Mouse (Mus musculus) neural tube, embryonic 15.5 days (tissue): Measurements from ENCODE around the gene Phactr2. TPM values are rescaled to one million over a fixed set of nuclear protein-coding genes. Genes with fewer than 3 reads are reported as not detected.

Experiments used
- ATAC-seq: fragments of 200-750 bp; cut with Nextera tagmentation; 2 replicates; pipeline ENCODE4 v1.8.0; 2017; ENCODE audit warnings: mild to moderate bottlenecking, moderate TSS enrichment, moderate library complexity; ENCODE audit not compliant: low FRiP score
- H3K27ac ChIP-seq: fragments of 300-500 bp; sonication (generic); replicated peaks from 2 replicates; pipeline ENCODE4 v1.5.1; 2015; ENCODE audit warnings: mild to moderate bottlenecking, inconsistent platforms
- H3K27me3 ChIP-seq: fragments of 300-500 bp; sonication (generic); replicated peaks from 2 replicates; pipeline ENCODE4 v1.6.1; 2015; ENCODE audit warnings: inconsistent platforms
- H3K36me3 ChIP-seq: fragments of 300-500 bp; sonication (generic); 2 replicates; pipeline ENCODE4 v1.6.1; 2015; ENCODE audit warnings: inconsistent platforms
- H3K4me1 ChIP-seq: fragments of 300-500 bp; sonication (generic); 2 replicates; pipeline ENCODE4 v1.6.1; 2015; ENCODE audit warnings: inconsistent platforms
- H3K4me2 ChIP-seq: fragments of 300-500 bp; sonication (generic); 2 replicates; pipeline ENCODE4 v1.6.1; 2015; ENCODE audit warnings: inconsistent platforms, mild to moderate bottlenecking, moderate library complexity
- H3K4me3 ChIP-seq: fragments of 300-500 bp; sonication (generic); replicated peaks from 2 replicates; pipeline ENCODE4 v1.5.1; 2015; ENCODE audit warnings: mild to moderate bottlenecking, inconsistent platforms
- H3K9ac ChIP-seq: fragments of 300-500 bp; sonication (generic); replicated peaks from 2 replicates; pipeline ENCODE4 v1.6.1; 2015; ENCODE audit warnings: mild to moderate bottlenecking, inconsistent platforms
- H3K9me3 ChIP-seq: fragments of 300-500 bp; sonication (generic); replicated peaks from 2 replicates; pipeline ENCODE4 v1.6.1; 2016; ENCODE audit warnings: inconsistent platforms
- WGBS: fragments of 180-500 bp; shearing (Covaris S2); methylation state at CpG from one replicate; pipeline ENCODE4 v1.1.7; 2015; ENCODE audit warnings: mixed read lengths; 5-methylcytosine and 5-hydroxymethylcytosine counted together
- polyA plus RNA-seq: library from polyadenylated mRNA; unstranded; fragments of >200 nt; fragmentation: Nextera tagmentation; extraction: Ambion mirVana; gene quantifications from 2 replicates; pipeline ENCODE4 v1.2.1, GENCODE M21; 2015

Gene Phactr2
- polyA plus RNA-seq, 1 experiment from 2014 or later = 8.1 TPM

DNA sequence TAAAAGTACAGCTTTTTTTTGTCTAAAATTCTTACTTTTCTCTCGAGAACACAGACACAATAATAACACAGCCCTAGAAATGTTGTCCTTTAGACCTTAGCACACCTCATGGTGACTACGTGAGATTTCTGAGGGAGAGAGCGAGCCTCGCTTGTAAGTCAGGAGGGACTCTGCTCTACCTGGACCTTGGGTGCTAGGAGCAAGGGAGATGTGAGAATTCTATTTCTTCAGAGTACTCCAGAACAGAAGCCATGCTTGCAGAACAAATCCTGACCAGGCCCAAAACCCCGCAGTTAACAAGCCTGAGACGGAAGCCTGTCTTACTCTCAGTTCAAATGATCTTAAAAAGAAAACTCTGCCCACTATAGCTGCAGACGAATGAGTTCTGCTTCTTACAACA is 243.5 kb downstream of the Phactr2 start:
- Histone ChIP-seq H3K4me2 (no peak overlapping the region), H3K27ac (no peak overlapping the region), H3K9me3 (no peaks in the 10 kb centered on the region), H3K27me3 (no peaks in the 10 kb centered on the region), H3K4me1 (no peaks in the 10 kb centered on the region), H3K9ac (no peak overlapping the region), H3K4me3 (no peak overlapping the region), H3K36me3 (no peaks in the 10 kb centered on the region)
- WGBS = 92% methylated on average over 7 of the region's 7 CpGs
- ATAC-seq = no peak

DNA sequence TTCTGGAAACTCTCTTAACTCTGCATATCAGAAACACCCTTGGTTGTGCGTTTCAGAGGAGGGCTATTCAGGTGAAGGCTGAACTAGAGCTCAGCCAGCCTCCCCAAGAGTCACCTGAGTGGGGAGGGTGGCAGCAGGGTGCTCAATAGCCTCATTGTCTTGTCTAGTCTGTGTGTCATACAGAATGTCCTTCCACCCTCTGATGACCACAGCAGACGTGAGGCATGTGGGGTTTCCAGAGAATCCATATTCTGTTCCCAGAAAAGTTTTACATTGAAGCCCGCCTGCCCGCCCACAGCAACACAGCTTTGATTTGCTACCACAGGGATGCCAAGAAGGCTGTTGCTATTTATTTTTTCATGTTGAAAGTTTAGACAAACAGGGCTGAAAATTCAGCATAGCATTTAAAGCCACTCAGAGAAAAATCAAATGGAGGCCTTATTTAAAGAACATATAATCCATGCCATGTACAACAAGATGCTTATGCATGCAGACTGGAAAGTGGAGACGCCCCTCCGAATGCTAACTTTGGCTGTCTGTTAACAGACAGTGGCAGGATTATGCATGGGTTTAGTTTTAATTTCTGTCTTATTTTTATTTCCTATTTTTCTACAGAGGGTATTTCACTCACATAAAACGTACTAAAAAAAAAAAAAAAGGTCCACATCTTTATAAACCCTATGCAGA is 248.7 kb downstream of the Phactr2 start:
- ATAC-seq = no peak
- Histone ChIP-seq H3K27ac (no peak overlapping the region), H3K36me3 (no peaks in the 10 kb centered on the region), H3K9me3 (no peaks in the 10 kb centered on the region), H3K27me3 (no peaks in the 10 kb centered on the region), H3K4me1 (no peaks in the 10 kb centered on the region), H3K4me2 (no peak overlapping the region), H3K4me3 (no peak overlapping the region), H3K9ac (no peak overlapping the region)
- 92% methylated on average over 7 of the region's 7 CpGs for WGBS

DNA sequence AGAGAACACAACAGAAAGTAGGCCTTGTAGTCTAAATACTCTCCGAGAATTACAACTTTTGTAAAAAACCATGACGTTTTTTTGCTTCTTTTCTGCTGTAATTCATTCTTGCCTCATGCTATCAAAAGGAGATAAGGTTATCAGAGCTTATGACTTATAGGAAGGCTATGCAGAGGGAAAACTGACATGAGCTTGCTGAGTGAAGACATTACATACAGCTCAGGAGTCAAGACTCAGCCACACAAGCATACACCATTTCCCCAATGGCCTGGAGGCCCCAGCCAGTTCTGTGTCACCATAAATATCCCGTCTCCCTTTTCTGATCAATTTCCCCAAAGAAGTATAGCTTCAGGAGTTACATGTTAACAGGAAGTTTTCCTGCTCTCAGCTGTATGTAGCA is 252.1 kb downstream of the Phactr2 start:
- H3K9me3 ChIP-seq = no peaks in the 10 kb centered on the region
- H3K4me3 ChIP-seq = no peak overlapping the region
- no peaks in the 10 kb centered on the region for H3K27me3 ChIP-seq
- WGBS = 92% methylated on average over 3 of the region's 3 CpGs
- H3K36me3 ChIP-seq = no peaks in the 10 kb centered on the region
- H3K9ac ChIP-seq = no peak overlapping the region
- H3K4me1 ChIP-seq = no peaks in the 10 kb centered on the region
- ATAC-seq = no peak
- H3K27ac ChIP-seq = no peak overlapping the region
- H3K4me2 ChIP-seq = no peak overlapping the region

DNA sequence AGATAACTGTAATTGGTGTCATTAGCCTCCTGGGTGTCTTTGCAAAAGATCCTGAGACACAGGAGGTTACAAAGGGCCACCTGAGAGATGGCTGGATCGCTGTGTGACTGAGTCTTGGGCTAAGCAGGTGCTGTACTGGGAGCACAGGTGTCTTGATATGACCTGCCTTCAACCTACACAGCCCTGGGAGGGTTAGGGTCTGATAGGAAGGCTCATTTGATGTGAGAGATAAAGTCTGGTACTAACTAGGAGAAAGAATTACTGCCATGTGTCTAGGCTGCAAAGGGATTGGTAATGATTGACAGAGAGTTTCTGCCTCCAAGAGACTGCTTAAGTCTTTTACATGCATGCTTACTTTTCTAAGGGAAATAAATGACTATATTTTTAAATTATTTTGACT is 254.2 kb downstream of the Phactr2 start:
- WGBS = 29% methylated on average over 1 of the region's 1 CpGs
- no peak overlapping the region for H3K4me3 ChIP-seq
- H3K9ac ChIP-seq = no peak overlapping the region
- H3K4me2 ChIP-seq = no peak overlapping the region
- no peak for ATAC-seq
- no peaks in the 10 kb centered on the region for H3K9me3 ChIP-seq
- no peaks in the 10 kb centered on the region for H3K4me1 ChIP-seq
- no peaks in the 10 kb centered on the region for H3K36me3 ChIP-seq
- H3K27me3 ChIP-seq = no peaks in the 10 kb centered on the region
- H3K27ac ChIP-seq = no peak overlapping the region

DNA sequence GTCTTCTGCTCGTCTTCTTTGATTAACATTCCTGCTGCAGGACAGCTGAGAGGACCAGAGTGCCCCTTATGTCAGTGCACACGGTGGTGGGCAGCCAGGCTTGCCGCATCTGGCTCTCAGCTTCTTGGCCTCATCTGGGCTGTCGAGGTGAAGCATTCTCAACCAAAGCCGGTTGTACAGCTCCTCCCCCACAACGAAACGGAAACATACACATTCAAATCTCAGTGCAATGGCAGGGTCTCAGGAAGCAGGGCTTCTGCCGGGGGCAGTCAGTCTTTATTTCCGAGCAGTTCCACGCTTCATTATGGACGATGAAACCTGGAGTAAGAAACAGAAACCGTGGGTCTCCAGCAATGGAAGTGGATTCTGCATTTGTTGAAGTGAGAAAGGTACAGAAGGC is 260.3 kb downstream of the Phactr2 start:
- no peak for ATAC-seq
- H3K4me2 ChIP-seq = no peak overlapping the region
- H3K9ac ChIP-seq = no peak overlapping the region
- no peaks in the 10 kb centered on the region for H3K9me3 ChIP-seq
- no peaks in the 10 kb centered on the region for H3K36me3 ChIP-seq
- H3K4me1 ChIP-seq = no peaks in the 10 kb centered on the region
- H3K27ac ChIP-seq = no peak overlapping the region
- 86% methylated on average over 12 of the region's 12 CpGs for WGBS
- H3K27me3 ChIP-seq = no peaks in the 10 kb centered on the region
- no peak overlapping the region for H3K4me3 ChIP-seq

DNA sequence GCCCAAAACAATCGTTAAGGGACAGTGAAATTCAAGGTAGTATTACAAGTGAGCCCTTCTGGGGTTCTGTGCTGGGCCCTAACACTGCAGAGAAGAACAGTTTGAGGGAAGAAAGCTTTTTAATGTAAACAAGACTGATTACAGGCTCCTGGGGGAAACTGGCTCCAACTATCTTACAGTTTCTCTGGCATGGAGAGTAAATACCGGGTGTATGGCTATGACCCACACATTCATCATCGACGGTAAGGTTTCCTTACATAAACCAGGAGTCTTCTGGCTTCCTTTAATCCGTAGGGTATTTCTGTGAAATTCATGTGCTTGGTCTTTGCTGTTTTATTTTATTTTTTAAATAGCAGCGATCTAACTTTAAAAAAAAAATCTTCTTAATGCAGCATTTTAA is 261.4 kb downstream of the Phactr2 start:
- ATAC-seq = no peak
- no peaks in the 10 kb centered on the region for H3K36me3 ChIP-seq
- 85% methylated on average over 6 of the region's 6 CpGs for WGBS
- H3K4me1 ChIP-seq = no peaks in the 10 kb centered on the region
- H3K9me3 ChIP-seq = no peaks in the 10 kb centered on the region
- no peak overlapping the region for H3K27ac ChIP-seq
- H3K4me3 ChIP-seq = no peak overlapping the region
- H3K4me2 ChIP-seq = no peak overlapping the region
- no peaks in the 10 kb centered on the region for H3K27me3 ChIP-seq
- no peak overlapping the region for H3K9ac ChIP-seq

DNA sequence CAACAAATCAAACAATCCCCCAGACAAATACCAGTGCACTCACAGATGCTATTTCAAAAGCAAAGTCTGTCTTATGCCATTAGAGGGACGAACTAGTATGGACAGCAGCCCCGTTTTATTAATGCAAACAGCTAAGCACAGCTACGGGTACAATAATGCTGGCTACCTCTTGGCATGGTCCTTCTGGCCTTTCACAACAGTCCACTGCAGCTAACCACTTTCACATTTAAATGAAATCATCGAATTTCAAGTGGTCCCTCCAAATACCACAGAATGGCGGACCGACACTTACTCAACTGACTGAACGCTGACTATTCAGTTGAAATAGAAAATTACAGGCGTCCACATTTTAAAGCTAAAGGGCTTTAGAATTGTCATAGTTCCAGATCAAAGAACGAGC is 261.9 kb downstream of the Phactr2 start:
- Histone ChIP-seq H3K9ac (no peak overlapping the region), H3K4me1 (no peaks in the 10 kb centered on the region), H3K4me2 (no peak overlapping the region), H3K4me3 (no peak overlapping the region), H3K27me3 (no peaks in the 10 kb centered on the region), H3K27ac (no peak overlapping the region), H3K36me3 (no peaks in the 10 kb centered on the region), H3K9me3 (no peaks in the 10 kb centered on the region)
- no peak for ATAC-seq
- 76% methylated on average over 9 of the region's 9 CpGs for WGBS

DNA sequence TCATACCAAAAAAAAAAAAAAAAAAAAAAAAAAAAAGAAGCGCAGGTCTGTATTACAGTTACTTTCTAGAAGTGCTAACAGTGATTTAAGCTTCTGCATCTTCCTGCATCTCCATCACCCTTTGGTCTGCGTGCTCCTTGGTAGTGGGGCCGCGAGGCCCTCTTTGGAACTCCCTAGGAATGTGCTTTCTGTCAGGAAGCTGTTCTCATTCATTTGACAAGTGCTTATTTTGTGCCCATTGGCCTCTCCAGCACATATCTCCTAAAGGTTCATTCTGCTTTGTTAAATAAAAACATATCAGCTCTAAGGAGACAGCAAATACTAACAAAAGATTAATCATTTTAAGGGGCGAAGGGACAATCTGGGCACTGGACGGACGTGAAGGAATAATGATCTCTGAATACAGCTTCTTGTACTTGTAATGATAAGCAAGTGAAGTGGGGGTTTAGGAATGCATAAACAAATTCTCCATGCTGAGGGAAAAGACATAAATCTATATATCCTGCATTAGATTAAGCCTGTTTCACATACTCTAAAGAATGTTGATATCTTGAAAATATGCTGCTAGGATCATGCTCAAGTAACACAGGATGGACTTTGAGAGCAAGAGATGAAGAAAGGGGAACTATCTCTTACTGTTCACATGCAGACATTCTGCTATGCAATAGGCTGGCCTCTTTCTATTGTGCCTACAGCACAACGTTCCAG is 264.1 kb downstream of the Phactr2 start:
- H3K9ac ChIP-seq = no peak overlapping the region
- no peaks in the 10 kb centered on the region for H3K4me1 ChIP-seq
- WGBS = 69% methylated on average over 8 of the region's 8 CpGs
- H3K4me2 ChIP-seq = no peak overlapping the region
- H3K27ac ChIP-seq = no peak overlapping the region
- no peak overlapping the region for H3K4me3 ChIP-seq
- H3K27me3 ChIP-seq = no peaks in the 10 kb centered on the region
- no peak for ATAC-seq
- H3K36me3 ChIP-seq = no peaks in the 10 kb centered on the region
- H3K9me3 ChIP-seq = no peaks in the 10 kb centered on the region

DNA sequence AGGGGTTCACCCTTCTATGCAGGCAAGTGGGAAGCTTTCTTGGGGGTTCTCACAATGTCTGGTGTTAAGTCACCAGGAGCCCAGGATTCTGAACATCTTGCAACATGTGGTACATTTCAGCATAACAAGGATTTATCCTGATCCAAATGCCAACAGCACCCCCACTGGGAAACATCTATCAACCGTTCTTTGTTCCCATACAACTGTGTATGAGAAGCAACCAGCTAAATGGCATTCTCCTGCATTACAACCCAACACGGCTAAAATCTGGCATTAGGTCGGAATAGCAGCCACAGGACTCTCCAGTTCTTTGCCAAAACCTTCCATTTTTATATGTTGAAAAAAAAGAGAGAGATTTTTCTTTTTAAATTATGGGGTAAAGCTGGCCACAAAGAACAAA is 264.7 kb downstream of the Phactr2 start:
- WGBS = 60% methylated on average over 3 of the region's 3 CpGs

DNA sequence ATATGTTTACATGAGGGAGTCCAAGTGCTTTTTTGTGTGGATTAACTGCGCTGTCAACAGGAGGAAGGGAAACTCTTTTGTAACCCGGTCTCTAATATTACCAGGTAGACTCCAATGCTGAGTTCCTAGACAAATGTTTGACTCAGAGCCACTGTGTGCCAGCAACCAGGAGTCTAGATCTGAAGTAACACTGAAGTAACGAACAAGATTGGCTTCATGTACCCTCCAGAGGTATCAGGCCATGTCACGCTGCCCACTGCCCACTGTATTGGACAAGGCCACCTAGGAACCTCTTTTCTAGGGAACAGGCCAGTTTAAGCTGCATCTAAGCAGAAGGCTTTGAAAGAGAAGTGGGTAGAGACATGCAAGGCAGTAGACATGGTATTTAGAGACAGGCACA is 265.2 kb downstream of the Phactr2 start:
- no peak for ATAC-seq
- Histone ChIP-seq H3K4me2 (no peak overlapping the region), H3K4me3 (no peak overlapping the region), H3K27ac (no peak overlapping the region), H3K9me3 (no peaks in the 10 kb centered on the region), H3K36me3 (no peaks in the 10 kb centered on the region), H3K9ac (no peak overlapping the region), H3K4me1 (no peaks in the 10 kb centered on the region), H3K27me3 (no peaks in the 10 kb centered on the region)
- 94% methylated on average over 4 of the region's 4 CpGs for WGBS

More for the DNA sequence above, 264.7 kb downstream of the Phactr2 start:
- Histone ChIP-seq H3K4me1 (no peaks in the 10 kb centered on the region), H3K9ac (no peak overlapping the region), H3K9me3 (no peaks in the 10 kb centered on the region), H3K27ac (no peak overlapping the region), H3K4me2 (no peak overlapping the region), H3K36me3 (no peaks in the 10 kb centered on the region), H3K4me3 (no peak overlapping the region), H3K27me3 (no peaks in the 10 kb centered on the region)
- ATAC-seq = no peak

DNA sequence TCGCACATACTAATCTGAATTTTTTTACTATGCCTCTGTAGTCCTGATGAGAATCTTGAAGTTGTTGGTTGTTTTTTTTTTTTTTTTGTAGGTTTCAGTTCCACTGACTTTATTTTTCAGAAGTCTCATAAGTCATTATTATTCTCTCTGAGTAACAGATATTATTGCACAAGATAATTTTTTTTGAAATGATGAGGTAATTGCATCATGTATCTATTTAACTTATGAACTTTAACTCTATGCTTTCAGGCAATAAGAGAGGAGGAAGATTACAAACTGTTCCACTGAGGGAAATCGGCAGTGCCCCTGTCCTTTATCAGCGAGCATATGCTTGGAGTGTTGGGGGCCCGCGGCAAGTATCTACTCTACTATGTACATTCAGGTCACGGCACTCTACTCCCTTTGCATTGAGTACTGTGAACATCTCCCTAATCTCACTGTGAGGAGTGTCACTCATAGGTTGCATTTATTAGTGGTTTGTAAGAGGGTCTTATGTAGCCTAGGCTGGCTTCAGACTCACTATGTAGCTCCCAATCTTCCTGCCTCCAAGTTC is 272.4 kb downstream of the Phactr2 start:
- no peaks in the 10 kb centered on the region for H3K36me3 ChIP-seq
- no peak overlapping the region for H3K4me2 ChIP-seq
- WGBS = 96% methylated on average over 6 of the region's 6 CpGs
- no peaks in the 10 kb centered on the region for H3K9me3 ChIP-seq
- H3K9ac ChIP-seq = no peak overlapping the region
- H3K27me3 ChIP-seq = no peaks in the 10 kb centered on the region
- no peak for ATAC-seq
- no peak overlapping the region for H3K4me3 ChIP-seq
- no peaks in the 10 kb centered on the region for H3K4me1 ChIP-seq
- no peak overlapping the region for H3K27ac ChIP-seq

DNA sequence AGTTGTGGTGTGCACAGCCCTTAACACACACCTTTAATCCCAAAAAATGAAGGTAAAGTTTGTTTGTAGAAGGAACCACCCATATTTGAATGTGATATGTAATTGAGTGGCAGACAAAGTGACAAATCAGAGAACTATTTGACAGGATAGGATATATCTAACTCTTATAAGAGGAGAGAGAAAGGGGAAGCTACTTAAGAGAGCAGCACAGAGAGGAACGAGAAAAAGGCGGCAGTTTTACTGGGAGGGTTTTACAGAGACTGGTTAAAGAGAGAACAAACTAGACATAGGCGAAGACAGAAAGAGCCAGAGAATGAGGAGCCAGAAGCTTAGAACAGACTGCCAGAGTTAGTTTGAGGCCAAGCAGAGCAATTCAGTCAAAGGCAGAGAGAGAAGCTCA is 273.4 kb downstream of the Phactr2 start:
- Histone ChIP-seq H3K27me3 (no peaks in the 10 kb centered on the region), H3K4me2 (no peak overlapping the region), H3K9me3 (no peaks in the 10 kb centered on the region), H3K27ac (no peak overlapping the region), H3K4me3 (no peak overlapping the region), H3K9ac (no peak overlapping the region), H3K4me1 (no peaks in the 10 kb centered on the region), H3K36me3 (no peaks in the 10 kb centered on the region)
- 94% methylated on average over 3 of the region's 3 CpGs for WGBS
- no peak for ATAC-seq
